Mouse (Mus musculus) embryo, embryonic 11 days (tissue): ENCODE measurements around the gene Cd2bp2.
"Not testable (repeated sequence)": the region's sequence is repeated elsewhere in the genome, so short reads cannot be mapped to it uniquely, and the experiment has no call there.

Experiments
- DNase-seq: peaks from one replicate; pipeline ENCODE4 v3.0.0-alpha.2; 2015

Gene Cd2bp2

DNA sequence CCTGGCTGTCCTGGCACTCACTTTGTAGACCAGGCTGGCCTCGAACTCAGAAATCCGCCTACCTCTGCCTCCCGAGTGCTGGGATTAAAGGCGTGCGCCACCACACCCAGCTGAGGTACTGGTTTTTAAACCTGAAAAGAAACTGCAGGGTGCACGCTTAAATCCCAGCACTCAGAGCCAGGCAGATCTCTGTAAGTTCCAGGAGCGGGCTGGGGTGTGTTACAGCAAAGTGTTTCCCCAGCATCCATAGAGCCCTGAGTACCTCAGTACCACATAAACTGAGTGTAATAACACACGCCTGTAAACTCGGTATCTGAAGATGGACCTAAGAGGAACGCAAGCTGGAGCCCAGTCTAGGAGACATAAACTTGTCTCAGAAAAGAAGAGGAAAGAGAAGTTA is 8.5 kb downstream of the Cd2bp2 start:
- DNase-seq: no peak

DNA sequence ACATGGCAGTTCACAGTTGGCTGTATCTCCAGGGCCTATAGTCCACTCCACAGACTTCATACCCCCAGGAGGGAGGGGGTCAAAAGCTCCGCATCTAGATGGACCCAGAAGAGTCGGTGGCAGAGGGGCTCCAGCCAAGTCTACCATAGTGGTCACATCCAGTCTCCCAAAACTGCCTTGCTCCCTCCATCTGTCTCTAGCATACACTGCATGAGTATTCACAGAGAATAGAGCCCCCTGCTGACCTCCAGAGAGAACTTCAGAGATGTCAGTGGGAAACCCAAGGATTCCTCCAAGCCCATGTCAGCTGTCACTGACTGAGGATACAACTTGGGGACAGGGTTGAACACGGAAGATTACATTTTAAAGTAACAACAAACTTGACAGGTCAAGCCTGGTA is 10.2 kb downstream of the Cd2bp2 start:
- DNase-seq: peak; percentile 54

DNA sequence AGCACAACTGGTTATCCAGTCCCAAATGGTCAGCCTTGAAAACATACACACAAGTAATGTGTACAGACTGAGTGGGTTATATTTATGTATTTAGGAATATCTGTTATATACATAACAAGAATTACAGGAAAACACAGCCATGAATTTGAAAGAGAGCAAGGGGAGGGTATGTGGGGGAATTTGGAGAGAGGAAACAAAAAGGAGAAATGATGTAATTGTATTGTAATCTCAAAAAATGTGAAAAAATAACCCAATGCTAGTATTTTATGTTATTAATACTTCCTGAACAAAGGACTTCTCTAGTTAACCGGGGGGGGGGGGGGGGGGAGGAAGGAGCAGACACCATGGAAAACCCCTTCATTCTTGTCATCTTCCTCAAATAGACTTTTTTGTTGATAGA is 11.1 kb downstream of the Cd2bp2 start:
- no peak for DNase-seq

DNA sequence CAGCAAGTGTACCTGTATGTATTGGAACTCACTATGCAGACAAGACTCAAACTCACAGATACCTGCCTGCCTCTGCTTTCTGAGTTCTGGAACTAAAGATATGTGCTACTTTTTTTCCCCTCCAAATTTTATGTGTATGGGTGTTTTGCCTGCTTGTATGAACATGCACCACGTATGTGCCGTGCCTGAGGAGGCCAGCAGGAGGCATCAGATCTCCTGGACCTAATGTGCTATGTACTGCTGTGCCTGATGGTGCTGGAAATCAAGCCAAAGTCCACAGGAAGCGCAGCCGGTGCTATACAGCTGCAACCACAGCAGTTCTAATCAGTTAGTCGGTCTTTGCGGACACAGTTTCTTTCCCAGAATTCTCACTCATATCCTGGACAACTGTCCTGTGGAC is 12.0 kb downstream of the Cd2bp2 start:
- DNase-seq: no peak

DNA sequence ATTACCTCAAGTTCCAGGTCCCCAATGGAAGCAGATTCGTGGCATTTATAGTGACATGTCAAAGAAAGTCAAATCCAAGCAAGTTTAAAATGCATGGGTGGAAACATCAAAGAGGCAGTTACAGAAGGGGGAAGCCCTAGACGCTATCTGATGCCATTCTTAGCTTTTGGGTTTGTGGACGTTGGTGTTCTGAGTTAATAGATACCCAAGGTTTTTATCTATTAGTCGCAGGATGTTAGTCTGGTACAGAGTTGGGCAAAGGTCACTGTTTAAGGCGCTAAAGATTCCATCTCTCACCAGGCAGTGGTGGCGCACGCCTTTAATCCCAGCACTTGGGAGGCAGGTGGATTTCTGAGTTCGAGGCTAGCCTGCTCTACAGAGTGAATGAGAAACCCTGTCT is 12.5 kb downstream of the Cd2bp2 start:
- no peak for DNase-seq

DNA sequence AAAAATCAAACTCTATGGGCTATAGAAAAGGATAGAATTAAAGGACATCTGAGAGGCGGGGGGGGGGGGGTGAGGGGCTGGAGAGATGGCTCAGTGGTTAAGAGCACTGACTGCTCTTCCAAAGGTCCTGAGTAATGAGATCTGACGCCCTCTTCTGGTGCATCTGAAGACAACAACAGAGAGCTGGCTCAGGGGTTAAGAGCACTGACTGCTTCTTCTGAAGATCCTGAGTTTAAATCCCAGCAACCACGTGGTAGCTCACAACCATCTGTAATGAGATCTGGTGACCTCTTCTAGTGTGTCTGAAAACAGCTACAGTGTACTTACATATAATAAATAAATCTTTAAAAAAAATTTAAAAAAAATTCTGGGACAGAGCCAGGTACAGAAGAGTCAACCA is 14.1 kb downstream of the Cd2bp2 start:
- not testable (repeated sequence) for DNase-seq

DNA sequence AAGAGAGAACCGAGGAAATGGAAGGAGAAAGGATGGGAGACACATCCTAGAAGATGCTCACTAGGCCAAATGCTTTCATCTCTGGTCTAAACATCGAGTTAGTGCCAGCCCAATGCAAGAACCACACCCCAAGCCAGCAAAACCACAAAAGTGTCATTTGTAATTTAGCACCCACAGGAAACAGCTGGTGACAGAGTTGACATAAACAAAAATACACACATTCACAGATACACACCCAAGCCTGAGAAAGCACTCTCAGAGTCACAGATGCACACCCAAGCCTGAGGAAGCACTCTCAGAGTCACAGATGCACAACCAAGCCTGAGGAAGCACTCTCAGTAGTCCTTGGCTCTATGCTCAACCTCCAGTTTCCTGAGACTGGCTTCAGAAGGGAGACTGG is 15.1 kb downstream of the Cd2bp2 start:
- no peak for DNase-seq

DNA sequence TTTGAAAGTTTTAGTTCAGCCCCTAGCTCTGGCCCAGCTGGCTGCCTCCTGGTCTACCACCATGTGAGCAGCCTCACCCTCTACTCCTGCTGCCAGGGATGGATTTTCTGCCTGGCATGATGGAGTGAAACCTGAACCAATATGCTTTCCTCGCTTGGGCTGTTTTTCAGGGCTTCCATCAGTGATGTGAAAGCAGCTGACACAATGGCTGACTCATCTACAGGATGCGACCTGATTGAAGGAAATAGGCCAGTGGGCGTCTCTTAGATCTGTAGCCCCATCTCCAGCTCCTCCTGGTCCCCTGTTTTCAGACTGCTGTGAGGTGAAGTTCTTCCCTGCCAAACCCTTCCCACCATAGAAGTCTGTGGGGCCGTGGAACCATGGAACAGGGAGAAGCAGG is 18.9 kb downstream of the Cd2bp2 start:
- DNase-seq: no peak

DNA sequence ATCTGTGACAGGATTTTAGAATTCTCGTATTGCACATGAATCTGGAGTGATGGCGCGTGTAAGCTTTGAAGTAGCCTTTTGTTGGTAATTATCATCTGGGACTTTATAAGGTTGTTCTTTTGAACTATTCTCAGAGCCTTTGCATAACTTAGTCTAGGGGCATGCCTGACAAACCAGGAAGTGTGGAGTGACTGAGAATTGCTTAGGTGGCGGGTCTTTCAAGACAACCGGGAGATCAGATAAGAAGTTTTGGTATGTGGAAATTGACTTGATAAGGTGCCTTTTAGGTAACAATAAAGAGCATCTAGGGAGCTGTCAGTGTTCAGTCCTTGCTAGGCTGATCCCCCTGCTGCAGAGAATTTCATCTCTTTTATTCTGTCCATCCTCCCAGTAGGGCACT is 29.3 kb downstream of the Cd2bp2 start:
- DNase-seq: no peak

DNA sequence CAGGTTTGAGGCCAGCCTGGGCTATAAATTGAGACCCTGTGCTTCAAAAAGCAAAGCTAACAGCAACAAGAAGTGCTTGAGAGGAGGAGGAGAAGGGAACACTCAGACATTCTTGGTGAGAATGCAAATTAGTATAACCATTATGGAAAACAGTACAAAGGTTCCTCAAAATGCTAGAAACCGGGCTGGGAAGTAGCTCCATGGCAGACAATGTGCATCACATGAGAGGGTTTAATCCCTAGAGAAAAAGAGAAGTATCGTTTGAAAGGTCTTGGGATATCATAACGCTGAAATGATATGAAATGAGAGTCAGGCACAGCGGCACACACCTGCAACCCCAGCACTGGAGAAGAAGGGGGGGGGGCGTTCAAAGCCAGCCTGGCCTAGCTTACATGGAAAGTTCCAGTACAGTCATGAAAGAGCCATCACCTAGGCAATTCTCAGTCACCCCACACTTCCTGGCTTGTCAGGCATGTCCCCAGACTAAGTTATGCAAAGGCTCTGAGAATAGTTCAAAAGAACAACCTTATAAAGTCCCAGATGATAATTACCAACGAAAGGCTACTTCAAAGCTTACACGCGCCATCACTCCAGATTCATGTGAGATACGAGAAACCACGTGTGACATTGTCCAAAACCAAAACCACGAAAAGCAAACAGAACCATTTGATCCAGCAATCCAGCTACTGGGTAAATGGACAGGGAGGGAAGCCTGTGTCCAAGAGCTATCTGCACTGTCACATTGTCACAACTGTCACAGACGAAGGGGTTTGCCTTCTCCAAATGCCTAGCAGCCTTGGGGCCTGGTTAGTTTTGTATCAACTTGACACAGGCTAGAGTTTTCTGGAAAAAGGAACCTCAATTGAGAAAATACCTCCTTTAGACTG is 30.0 kb downstream of the Cd2bp2 start:
- DNase-seq: no peak

DNA sequence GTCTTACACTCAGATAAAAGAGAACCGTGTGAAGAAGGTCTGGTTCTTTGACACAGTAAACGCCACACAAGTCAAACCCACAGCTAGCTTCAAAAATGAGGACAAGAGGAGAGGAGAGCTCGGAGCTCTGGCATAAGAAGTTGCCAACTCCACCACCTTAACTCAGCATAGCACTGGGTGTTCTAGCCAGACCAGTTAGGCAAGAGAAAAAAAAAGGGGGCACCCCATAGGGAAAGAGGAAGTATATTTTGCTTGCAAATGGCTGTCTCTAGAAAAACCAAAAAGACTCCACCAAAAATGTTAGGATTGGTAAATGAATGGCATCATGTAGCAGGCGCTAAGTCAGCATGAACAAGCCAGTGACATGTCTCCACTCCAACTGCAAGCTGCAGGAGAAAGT is 31.8 kb downstream of the Cd2bp2 start:
- DNase-seq: no peak

DNA sequence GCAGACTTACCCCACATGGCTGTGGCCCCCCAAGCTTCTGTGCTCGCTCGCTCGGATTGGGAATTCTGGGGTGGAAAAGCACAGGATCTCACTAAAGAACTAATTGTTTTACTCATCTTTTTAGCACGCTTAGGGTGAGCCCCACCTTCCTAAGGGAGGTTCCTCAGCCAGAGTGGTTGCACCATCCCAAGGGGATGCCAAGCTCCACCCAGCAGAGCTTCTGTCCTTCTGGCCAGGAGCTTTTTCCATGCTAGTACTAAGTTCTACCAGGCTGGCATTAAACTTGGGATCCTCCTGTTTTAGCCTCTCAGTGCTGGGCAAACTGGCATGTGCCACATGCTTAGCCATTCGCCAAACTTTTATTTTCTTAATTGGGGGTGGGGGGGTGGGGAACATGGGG is 33.3 kb downstream of the Cd2bp2 start:
- no peak for DNase-seq

DNA sequence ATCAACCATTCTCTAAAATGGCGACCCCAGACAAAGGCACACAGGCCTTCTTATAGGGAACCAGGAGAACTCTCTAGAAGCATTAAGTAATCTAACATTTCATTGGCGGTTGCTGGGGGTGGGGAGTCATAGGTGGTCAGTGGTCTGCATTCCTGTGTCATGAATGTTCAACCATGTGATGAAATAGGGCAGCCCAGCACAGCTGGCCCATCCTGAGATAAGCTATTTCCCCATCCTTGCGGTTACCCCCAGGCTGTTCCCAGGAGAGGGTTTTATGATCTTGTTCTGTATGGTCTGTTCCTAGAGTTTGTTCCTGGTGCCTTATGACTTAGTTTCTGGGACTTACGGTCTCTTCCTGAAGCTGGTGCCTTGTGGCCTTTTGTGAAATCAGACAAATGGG is 38.3 kb downstream of the Cd2bp2 start:
- no peak for DNase-seq

DNA sequence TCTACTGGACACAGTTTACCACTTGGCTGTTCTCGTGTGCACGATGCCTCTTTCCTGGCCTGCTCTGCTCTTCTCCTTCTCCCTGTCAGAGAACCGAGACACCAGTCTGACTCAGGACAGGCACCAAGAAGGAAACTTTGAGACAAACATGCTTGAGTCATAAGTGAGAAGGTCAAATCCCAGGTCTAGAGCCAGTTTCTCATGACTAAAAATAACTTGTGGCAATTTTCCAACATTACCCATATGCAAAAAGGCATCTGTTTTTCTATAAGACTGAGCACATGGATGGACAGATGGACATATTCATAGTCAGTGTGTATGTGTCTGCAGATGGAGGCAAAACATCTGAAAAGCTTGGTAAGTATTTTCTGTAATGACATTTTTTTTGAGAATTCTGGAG is 42.4 kb downstream of the Cd2bp2 start:
- DNase-seq: no peak

DNA sequence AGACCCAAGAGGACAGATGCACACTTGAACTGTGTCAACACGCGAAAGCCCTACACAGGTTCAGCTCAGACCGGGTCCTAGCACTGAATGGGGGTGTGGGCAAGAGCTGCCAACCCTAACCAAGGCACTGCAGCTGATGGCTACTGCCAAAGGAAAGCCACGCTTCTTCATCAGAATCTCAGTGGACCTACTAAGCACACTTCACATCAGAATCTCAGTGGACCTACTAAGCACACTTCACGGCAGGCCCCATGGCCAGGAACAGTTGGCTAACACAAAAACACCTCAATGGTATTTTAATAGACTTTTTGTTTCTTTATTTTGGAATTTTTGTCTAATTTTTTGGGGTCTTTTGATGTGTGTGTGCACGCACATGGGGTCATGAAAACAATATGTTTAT is 43.4 kb downstream of the Cd2bp2 start:
- DNase-seq: no peak

DNA sequence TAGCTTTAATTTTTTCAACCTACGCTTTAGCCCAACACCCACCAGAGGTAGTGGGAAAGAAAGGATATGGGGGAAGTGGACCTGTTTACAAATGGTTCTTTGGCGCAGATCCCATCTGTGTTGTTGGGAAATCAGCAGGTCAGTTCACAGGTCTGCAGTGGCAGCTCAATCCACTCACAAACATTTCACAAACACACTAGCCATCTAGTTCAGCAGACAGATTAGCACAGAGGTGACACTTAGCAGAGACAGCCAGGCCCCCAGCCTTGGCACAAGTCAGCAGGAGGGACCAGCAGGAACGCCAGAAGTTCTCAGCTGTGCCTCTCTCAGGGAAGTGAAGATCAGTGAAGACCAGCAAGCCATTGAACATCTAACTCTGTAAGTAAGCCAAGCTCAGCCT is 47.9 kb downstream of the Cd2bp2 start:
- DNase-seq: no peak

DNA sequence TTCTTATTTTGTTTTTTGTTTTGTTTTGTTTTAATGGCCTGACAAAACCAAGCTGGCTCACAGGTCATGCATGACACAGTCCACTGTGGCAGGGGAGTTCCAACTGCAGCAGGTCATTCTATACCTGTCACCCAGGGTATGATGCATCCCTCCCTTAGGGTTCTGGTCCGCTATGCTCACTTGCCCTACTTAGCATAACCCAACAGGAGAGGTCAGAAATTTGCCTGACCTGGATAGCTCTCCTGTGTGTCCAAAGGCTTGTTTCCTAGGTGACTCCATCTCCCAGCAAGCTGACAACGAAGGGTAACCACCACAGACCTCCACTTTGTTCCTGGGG is 49.6 kb downstream of the Cd2bp2 start:
- DNase-seq: no peak

DNA sequence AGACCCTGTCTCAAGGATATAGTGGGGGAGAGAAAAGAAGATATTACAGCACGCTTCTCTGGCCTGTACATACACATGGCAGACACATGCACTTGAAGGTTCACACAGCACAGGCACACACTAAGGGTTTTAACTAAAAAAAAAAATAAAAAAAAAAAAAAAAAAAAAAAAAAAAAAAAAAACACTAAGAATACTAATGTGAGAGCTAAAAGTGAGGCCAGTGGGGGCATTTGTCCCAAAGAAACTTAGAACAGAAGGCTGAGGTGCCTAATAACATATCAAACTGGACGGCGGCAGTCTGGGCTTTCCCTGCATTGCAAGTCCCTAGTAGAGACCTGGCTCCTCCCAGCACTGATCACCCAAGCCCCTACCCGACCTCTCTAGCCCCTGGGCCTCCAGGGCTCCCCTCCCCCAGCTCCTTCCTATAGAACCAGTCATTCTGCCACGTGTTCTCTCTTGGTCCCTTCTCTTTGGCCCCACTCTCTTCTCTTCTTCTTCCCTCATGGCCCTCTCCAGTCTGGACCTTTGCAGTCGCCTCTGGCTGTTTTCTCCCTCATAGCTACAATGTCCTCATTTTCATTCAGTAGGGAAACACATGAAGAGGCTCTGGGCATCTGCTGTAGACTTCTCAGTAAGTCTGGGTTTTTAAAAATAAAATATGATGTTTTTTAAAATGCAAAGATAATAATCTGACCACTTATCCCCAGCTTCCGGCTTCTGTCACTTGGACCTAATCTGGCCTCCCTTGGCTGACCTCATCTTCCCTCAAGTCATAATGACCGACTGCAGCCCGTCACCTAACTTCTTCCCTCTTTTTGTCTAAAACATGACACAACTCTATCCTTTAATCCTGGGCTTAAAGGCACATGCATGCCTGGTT is 50.2 kb downstream of the Cd2bp2 start:
- DNase-seq: peak; percentile 41

DNA sequence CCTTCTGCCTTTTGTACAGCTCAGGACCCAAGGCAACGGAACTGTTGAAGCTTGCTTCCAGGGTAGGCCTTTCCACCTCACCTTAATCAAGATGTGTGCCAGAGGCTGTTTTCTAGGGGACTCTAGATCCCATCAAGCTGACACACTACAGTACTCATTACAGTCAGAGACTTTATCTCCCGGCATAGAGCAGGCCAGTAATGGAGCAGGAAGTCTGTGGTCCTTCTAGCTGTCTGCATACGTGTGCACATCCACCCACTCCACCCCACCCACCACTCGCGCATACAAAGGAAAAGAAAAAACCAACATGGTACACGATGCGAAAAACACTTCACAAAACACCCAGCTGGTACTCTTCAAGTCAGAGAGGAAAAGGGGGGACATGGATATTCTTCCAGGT is 51.4 kb downstream of the Cd2bp2 start:
- no peak for DNase-seq

DNA sequence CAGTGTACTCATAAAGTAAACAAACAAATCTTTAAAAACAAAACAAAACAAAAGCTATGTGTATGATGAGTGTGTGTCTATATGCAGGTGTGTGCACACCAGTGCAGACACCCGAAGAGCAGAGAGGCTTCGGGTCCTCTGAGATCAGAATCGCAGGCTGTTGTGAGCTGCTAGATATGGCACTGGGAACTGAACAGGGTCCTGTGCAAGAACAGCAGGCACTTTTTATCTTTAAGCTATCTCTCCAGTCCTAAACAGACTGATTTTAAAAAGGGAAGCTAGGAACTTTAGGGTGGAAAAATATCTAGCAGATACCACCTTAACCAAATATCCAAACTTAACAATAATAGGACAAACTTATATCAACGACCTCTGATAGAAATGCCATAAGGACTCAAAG is 53.2 kb downstream of the Cd2bp2 start:
- DNase-seq: no peak

DNA sequence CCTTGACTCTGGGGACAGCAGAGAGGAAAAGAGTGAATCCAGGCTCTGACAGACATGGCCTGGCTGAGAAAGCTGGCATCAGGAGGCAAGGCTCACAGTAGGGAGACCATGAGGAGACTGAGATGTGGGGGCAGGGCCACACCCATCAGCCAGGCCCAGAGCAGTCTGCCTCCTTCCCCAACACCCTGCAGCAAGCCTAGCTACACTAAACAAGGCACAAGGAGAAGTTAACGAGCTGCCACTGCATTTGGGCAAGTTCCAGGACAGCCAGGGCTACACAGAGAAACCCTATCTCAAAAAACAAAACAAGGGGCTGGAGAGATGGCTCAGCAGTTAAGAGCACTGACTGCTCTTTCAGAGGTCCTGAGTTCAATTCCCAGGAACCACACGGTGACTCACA is 53.6 kb downstream of the Cd2bp2 start:
- DNase-seq: no peak
